Mouse (Mus musculus): Measurements from ENCODE around the gene Olfr788. TPM values are rescaled to one million over a fixed set of nuclear protein-coding genes. Genes with fewer than 3 reads are reported as not detected.

Gene Olfr788
- not detected for total RNA-seq (2022)

GRCm38 (mm10) chr10:129470698-129471097 is at the start of gene Olfr788:
Gene Olfr788 (plus strand): TSS chr10:129470998.
- no peak for DNase-seq (ENCODE audit: low spot score)

GRCm38 (mm10) chr10:129427006-129427405 is 43.8 kb upstream of the Olfr788 start, which contains the start of gene Olfr786:
Gene Olfr786 (plus strand): TSS chr10:129427306.
- no peak for DNase-seq (ENCODE audit: low spot score)

- no peak for DNase-seq (ENCODE audit: low spot score)
These were observed 9.2 kb upstream of the Olfr788 start, which contains the start of gene Olfr787 for GRCm38 (mm10) chr10:129461562-129461961. Gene Olfr787 (plus strand): TSS chr10:129461862.

- DNase-seq (ENCODE audit: low spot score): no peak
These were observed 2.5 kb downstream of the Olfr788 start for GRCm38 (mm10) chr10:129473256-129473655.

GRCm38 (mm10) chr10:129473723-129474122 is 2.9 kb downstream of the Olfr788 start:
- DNase-seq (ENCODE audit: low spot score): no peak

- no peak for DNase-seq (ENCODE audit: low spot score)
These were observed 13.7 kb downstream of the Olfr788 start, which contains the start of gene Olfr789 for GRCm38 (mm10) chr10:129484452-129484851. Gene Olfr789 (plus strand): TSS chr10:129484752.

GRCm38 (mm10) chr10:129490101-129490500 is 19.3 kb downstream of the Olfr788 start:
- no peak for DNase-seq (ENCODE audit: low spot score)

GRCm38 (mm10) chr10:129498192-129498591 is 27.4 kb downstream of the Olfr788 start, which contains the start of gene Olfr790:
Gene Olfr790 (plus strand): TSS chr10:129498492.
- no peak for DNase-seq (ENCODE audit: low spot score)

GRCm38 (mm10) chr10:129521492-129521891 is 50.7 kb downstream of the Olfr788 start, which contains the start of gene Olfr791:
Gene Olfr791 (plus strand): TSS chr10:129521792.
- no peak for DNase-seq (ENCODE audit: low spot score)

Other genes with a start within 250 kb of the Olfr788 start
- not detected for gene Olfr774, start 234.8 kb upstream of the Olfr788 start, total RNA-seq (2022)
- gene Olfr775, start 222.6 kb upstream of the Olfr788 start, total RNA-seq (2022): not detected
- not detected for gene Olfr776, start 211.9 kb upstream of the Olfr788 start, total RNA-seq (2022)
- not detected for gene Olfr777, start 199.5 kb upstream of the Olfr788 start, total RNA-seq (2022)
- gene Olfr780, start 152.9 kb upstream of the Olfr788 start, total RNA-seq (2022): not detected
- gene Olfr781, start 142.1 kb upstream of the Olfr788 start, total RNA-seq (2022): not detected
- gene Olfr782, start 122.1 kb upstream of the Olfr788 start, total RNA-seq (2022): not detected
- gene Olfr784, start 86.9 kb upstream of the Olfr788 start, total RNA-seq (2022): not detected
- gene Olfr785, start 65.6 kb upstream of the Olfr788 start, total RNA-seq (2022): not detected
- gene Olfr786, start 43.7 kb upstream of the Olfr788 start, total RNA-seq (2022): not detected
- not detected for gene Olfr787, start 9.1 kb upstream of the Olfr788 start, total RNA-seq (2022)
- not detected for gene Olfr789, start 13.8 kb downstream of the Olfr788 start, total RNA-seq (2022)
- not detected for gene Olfr790, start 27.5 kb downstream of the Olfr788 start, total RNA-seq (2022)
- not detected for gene Olfr791, start 50.8 kb downstream of the Olfr788 start, total RNA-seq (2022)
- gene Olfr792, start 68.2 kb downstream of the Olfr788 start, total RNA-seq (2022): not detected
- not detected for gene Olfr794, start 96.7 kb downstream of the Olfr788 start, total RNA-seq (2022)
- not detected for gene Olfr796, start 141.6 kb downstream of the Olfr788 start, total RNA-seq (2022)
- gene Olfr798, start 156.9 kb downstream of the Olfr788 start, total RNA-seq (2022): not detected
- gene Olfr799, start 166.5 kb downstream of the Olfr788 start, total RNA-seq (2022): not detected
- gene Olfr800, start 186.7 kb downstream of the Olfr788 start, total RNA-seq (2022): not detected
- not detected for gene Olfr801, start 202.9 kb downstream of the Olfr788 start, total RNA-seq (2022)
- gene Olfr802, start 217.2 kb downstream of the Olfr788 start, total RNA-seq (2022): not detected
- not detected for gene Olfr803, start 223.3 kb downstream of the Olfr788 start, total RNA-seq (2022)
- gene Olfr804, start 232.2 kb downstream of the Olfr788 start, total RNA-seq (2022): not detected